Mouse (Mus musculus) frontal cortex, postnatal 36 days (tissue): ENCODE results near the gene Pcsk7.

Source experiments
- DNase-seq, 2 experiments: peaks; one replicate each; pipeline ENCODE4 v3.0.0; 2022; ENCODE audit warnings: low spot score in 2 of 2

Gene Pcsk7

GRCm38 (mm10) chr9:45906355-45907077 is at the start of gene Pcsk7, which contains the start of gene Rnf214:
Gene Pcsk7 (plus strand): TSS chr9:45906497.
Gene Rnf214 (minus strand): TSS chr9:45906911.
- DNase-seq: peak; percentile 88 to 89

GRCm38 (mm10) chr9:45859364-45859763 is 46.9 kb upstream of the Pcsk7 start:
- no peak for DNase-seq

- no peak for DNase-seq
Measured at GRCm38 (mm10) chr9:45861813-45862212, 44.5 kb upstream of the Pcsk7 start.

- DNase-seq: no peak
Measured at GRCm38 (mm10) chr9:45869181-45869580, 37.1 kb upstream of the Pcsk7 start.

DNA sequence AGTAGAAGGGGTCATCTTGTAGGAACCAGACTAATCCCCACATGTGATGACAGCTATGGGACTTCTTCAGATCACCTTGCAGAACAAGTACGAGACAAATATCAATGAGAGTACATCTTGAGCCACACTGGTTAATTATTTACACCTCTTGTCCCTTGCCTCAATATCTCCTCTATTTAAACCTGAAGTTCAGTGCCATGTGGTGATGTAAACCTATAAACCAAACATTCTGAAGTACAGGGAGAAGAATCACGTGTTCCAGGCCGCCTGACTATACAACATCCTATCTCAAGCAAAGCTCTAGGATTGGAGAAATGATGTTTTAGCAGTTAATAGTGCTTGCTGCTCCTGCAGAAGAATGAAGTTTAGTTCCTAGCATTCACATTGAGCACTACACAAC is 36.0 kb upstream of the Pcsk7 start:
- no peak for DNase-seq

- DNase-seq: no peak
Measured at GRCm38 (mm10) chr9:45877928-45878327, 28.4 kb upstream of the Pcsk7 start.

- DNase-seq: no peak
Measured at GRCm38 (mm10) chr9:45893681-45894080, 12.6 kb upstream of the Pcsk7 start.

DNA sequence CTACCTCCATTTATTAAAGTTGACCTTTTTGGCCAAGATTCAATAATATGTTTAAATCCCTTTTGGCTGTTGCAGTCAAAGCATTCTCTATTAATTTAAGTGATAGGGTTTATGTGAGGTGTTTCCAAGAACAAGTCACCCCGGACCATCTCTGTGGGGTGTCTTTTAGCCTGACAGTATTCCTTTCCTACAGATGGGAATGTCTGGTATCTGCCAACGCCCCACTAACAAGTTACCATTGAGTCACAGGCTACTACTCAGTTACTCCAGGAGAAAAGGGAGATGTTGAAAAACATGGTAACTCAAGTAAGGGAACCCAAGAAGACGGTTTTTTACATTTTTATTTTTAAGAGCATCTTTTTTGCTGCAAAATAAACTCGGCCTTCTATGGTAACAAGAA is 1.1 kb upstream of the Pcsk7 start:
- DNase-seq: no peak

- DNase-seq: peak in 1 of 2 experiments; percentile 27
Measured at GRCm38 (mm10) chr9:45905811-45906237, 473 bp upstream of the Pcsk7 start.

DNA sequence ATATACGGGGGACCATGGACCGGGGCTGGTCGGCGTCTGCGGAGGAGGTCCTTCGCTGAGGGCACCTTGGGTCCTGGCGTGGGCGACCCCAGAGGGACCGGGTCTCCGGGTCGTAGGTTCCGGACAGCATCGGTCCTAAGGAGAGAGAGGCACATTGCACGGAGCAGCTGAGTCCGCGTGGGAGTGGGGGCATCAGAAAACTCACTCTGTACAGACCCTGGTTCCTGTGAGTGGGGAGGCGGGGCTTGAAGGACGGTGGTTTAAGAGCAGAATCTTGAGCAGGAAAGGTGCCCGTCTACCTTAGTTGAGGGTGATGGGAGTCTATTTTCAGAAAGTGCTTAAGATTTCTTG is 756 bp downstream of the Pcsk7 start:
- peak in 1 of 2 experiments; percentile 20 for DNase-seq

DNA sequence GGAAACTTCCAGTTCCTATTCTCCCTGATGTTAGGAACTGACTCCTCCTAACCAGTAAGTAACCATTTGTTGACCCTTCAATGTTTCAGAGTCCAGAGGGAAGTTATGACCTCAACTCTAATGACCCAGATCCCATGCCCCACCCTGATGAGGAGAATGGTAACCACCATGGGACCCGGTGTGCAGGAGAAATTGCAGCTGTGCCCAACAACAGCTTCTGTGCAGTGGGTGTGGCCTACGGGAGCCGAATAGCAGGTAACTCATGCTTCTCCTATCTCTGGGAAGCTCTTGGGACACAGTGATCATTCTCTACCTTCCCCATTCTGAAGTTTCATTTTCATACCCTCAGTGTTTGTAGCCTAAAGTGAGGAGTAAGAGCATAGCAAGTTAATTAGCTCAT is 4.7 kb downstream of the Pcsk7 start:
- DNase-seq: no peak

- DNase-seq: no peak
Measured at GRCm38 (mm10) chr9:45911673-45912072, 5.4 kb downstream of the Pcsk7 start.

DNA sequence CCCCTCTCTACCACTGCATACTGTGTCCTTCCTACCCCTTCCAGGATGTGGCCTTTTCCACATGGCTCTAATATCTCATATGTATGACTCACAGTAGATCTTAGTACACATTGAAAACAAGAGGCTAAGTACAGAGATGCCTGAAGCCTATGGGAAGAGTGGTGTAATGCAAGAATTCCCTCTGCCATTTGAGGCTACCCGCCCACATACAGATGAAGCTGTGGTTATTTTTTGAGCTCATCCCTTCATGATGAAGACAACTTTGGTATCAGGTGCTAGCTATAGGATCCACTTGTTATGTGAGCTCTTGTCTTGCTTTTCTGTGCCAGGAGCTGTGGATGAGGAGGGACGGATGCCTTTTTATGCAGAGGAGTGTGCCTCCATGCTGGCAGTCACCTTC is 9.4 kb downstream of the Pcsk7 start:
- DNase-seq: no peak

DNA sequence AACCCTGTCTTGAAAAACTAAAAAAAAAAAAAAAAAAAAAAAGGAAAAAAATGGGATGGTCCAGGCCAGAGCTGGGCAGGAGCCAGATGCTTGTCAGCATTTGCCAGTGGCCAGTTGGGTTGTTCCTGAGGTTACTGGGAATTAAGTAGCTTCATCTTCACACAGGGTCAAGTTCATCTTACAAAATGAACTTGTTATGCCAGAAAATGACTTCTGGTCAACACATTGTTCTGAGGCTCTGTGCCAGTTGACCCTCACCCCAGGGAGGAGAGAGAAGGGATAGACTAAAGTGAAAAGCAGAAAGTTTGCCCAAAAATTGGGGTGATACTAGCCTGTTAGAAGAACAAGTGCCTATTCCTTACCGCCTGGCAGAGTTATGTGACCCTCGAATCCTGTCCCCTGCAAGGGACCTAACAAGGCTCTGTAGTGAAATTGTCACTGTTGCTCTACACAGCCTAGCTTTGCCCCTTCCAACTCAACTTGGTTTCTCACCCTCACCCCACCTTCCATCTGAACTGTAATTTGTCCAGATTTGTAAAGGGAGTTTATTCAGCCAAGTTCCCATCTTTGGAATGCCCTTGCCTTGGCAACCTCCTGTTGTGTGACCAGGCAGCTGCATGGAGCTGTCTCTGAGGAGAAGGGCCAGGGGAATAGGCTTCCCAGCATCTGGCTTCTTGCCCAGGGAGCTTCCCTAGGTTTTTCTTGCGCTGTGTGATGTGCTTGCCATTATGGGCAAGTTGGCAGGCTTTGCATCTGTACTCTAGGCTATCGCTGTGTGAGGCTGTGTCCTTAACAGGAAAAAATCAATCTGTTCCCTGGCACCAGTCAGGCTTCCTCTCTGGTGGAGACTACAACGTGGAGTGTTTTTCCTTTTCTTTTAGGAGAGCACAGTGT is 11.0 kb downstream of the Pcsk7 start:
- DNase-seq: peak in 1 of 2 experiments; percentile 71

DNA sequence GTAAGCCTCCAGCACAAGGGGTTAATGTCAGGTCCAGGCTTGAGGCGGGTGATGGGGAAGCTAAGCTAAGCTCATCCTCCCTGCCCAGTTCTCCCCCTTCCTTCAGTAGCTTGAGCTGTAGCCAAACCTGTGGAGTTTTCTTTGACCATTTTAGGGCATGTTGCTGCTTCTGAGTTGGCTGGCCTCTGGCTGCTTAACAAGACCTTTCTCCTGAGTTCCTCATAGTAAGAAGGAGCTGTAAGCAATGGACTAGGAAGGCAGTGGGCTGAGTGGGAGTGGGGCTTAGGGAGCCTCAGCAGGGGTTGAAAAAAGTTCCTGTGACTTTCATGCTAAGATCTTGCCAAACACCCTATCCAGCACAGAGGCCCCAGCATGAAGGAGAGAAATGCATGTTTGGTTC is 13.6 kb downstream of the Pcsk7 start:
- DNase-seq: no peak

- DNase-seq: no peak
Measured at GRCm38 (mm10) chr9:45929285-45929684, 23.0 kb downstream of the Pcsk7 start.

GRCm38 (mm10) chr9:45931958-45932357 is 25.7 kb downstream of the Pcsk7 start:
- DNase-seq: no peak

- DNase-seq: peak; percentile 47 to 57
Measured at GRCm38 (mm10) chr9:45932571-45933415, 26.5 kb downstream of the Pcsk7 start.

DNA sequence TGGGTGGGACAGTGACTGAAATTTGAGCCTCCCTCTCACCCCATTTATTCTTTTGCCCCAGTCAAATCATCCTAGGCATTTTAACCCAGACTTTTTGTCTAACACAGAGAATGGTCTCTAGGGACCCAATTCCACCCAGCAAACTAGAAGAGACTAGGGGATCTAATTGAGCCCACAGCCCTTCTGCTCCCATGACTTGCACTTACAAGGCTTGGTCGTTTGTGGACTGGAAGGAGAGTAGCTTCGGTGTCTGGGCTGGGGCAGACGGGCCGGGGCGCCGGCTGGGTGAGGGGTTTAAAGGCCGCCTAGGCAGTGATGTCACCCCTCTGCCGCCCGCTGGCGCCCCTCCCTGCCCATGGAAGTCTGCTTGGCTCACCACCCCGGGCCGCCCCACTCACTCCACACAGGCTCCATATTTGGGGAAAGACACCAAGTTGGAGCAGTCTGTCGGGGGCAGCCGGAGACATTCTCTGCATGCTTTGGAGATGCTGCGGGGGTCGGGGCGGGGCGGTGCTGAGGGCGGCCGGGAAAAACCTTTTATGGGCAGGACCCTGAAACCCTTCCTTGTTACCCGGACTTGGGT is 29.4 kb downstream of the Pcsk7 start, which contains the start of gene Tagln:
Gene Tagln, minus strand, starts transcription at position 431 of the 583 bp plus-strand sequence.
- no peak for DNase-seq

DNA sequence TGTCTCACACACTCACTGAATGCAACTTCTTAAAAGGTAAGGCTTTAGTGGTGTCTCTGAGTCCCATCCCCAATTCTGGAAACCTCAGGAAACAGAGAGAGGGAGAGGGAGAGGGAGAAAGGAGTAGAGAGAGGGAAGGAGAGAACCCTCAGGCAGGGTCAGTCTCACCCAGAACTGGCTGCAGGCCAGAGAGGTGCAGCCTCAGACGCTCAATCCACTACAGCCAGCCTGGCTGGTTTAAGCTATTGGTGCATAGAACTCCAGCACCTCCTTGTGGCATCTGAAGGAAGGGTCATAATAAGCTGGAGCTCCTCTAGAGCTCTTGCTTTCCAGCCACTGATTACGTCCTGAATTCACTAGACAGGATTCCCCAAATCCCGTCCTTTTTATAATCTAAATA is 30.6 kb downstream of the Pcsk7 start:
- peak in 1 of 2 experiments; percentile 68 for DNase-seq

GRCm38 (mm10) chr9:45938088-45938487 is 31.8 kb downstream of the Pcsk7 start:
- DNase-seq: no peak
